In genomic region chr1:89322621-89323020, GRCm38 (mm10) we compare ENCODE assay signal across 14 mouse cellular contexts.
DNase-seq lines count a peak whose midpoint lies in the region; ATAC-seq and TF ChIP-seq lines count a peak whose summit lies in the region.
"Had no signal": no experiment of that assay in that cellular context is flagged by ENCODE, and none has a peak within 500 bp of the region (broad histone marks: within the 10 kb centered on the region; RNA-seq: fewer than 3 reads in every experiment).

No protein-coding gene starts in this region.

- H3K27me3 ChIP-seq in kidney, embryonic 16.5 days (ENCODE audit: insufficient read depth, low read length), result no peaks in the 10 kb centered on the region
- H3K27me3 ChIP-seq in kidney, embryonic 14.5 days (ENCODE audit: control insufficient read depth, insufficient read depth, low read length), result no peaks in the 10 kb centered on the region
- H3K27me3 ChIP-seq in heart, embryonic 11.5 days (ENCODE audit: control insufficient read depth, insufficient read depth, low read length), result no peaks in the 10 kb centered on the region
- H3K27me3 ChIP-seq in hindbrain, postnatal 0 days (ENCODE audit: insufficient read depth, low read length), result no peaks in the 10 kb centered on the region; the same call in 1 of the 2 replicates
- H3K27me3 ChIP-seq: embryonic facial prominence, embryonic 12.5 days; hindbrain, embryonic 15.5 days had no signal

- no peak overlapping the region for H3K9ac ChIP-seq in kidney, embryonic 16.5 days (replicated peaks; ENCODE audit: low read length)
- no peak overlapping the region for H3K9ac ChIP-seq in kidney, embryonic 14.5 days (ENCODE audit: low read depth, low read length)
- no peak overlapping the region for H3K9ac ChIP-seq in heart, embryonic 11.5 days (ENCODE audit: low read depth, low read length)
- no peak overlapping the region for H3K9ac ChIP-seq in hindbrain, postnatal 0 days (replicated peaks; ENCODE audit: low read length)
- H3K9ac ChIP-seq: embryonic facial prominence, embryonic 12.5 days; forebrain, postnatal 0 days; hindbrain, embryonic 15.5 days had no signal

- no peaks in the 10 kb centered on the region for H3K36me3 ChIP-seq in kidney, embryonic 16.5 days (ENCODE audit: insufficient read depth, low read length)
- H3K36me3 ChIP-seq in kidney, embryonic 14.5 days (ENCODE audit: control insufficient read depth, insufficient read depth, low read length), result no peaks in the 10 kb centered on the region
- H3K36me3 ChIP-seq in heart, embryonic 11.5 days (ENCODE audit: control insufficient read depth, insufficient read depth, low read length), result no peaks in the 10 kb centered on the region
- no peaks in the 10 kb centered on the region for H3K36me3 ChIP-seq in hindbrain, postnatal 0 days (ENCODE audit: insufficient read depth, low read length)
- H3K36me3 ChIP-seq: embryonic facial prominence, embryonic 12.5 days; hindbrain, embryonic 15.5 days had no signal

- no peaks in the 10 kb centered on the region for H3K9me3 ChIP-seq in kidney, embryonic 16.5 days (ENCODE audit: low read length)
- no peaks in the 10 kb centered on the region for H3K9me3 ChIP-seq in kidney, embryonic 14.5 days (ENCODE audit: control insufficient read depth, low read length)
- no peaks in the 10 kb centered on the region for H3K9me3 ChIP-seq in heart, embryonic 11.5 days (replicated peaks; ENCODE audit: control insufficient read depth, low read length)
- no peaks in the 10 kb centered on the region for H3K9me3 ChIP-seq in hindbrain, postnatal 0 days (ENCODE audit: low read length)
- H3K9me3 ChIP-seq: embryonic facial prominence, embryonic 12.5 days; hindbrain, embryonic 15.5 days had no signal

- H3K4me1 ChIP-seq in kidney, embryonic 16.5 days (ENCODE audit: insufficient read depth, low read length), result 0 out of 2 replicates have a peak, but pooled peaks cover 3% of the 10 kb centered on the region
- no peaks in the 10 kb centered on the region for H3K4me1 ChIP-seq in kidney, embryonic 14.5 days (ENCODE audit: control insufficient read depth, insufficient read depth, low read length)
- no peaks in the 10 kb centered on the region for H3K4me1 ChIP-seq in heart, embryonic 11.5 days (ENCODE audit: control insufficient read depth, insufficient read depth, low read length)
- H3K4me1 ChIP-seq in hindbrain, postnatal 0 days (ENCODE audit: insufficient read depth, low read length), result no peaks in the 10 kb centered on the region
- H3K4me1 ChIP-seq: embryonic facial prominence, embryonic 12.5 days; hindbrain, embryonic 15.5 days had no signal

- ATAC-seq in kidney, embryonic 16.5 days (ENCODE audit: low FRiP score, low TSS enrichment), result no peak
- ATAC-seq in kidney, embryonic 14.5 days (ENCODE audit: low FRiP score, low TSS enrichment), result no peak
- ATAC-seq in heart, embryonic 11.5 days (replicated peaks; ENCODE audit: insufficient number of reproducible peaks, low FRiP score, low TSS enrichment), result no peak
- ATAC-seq in monocyte, adult 5-6 weeks (replicated peaks; ENCODE audit: insufficient number of reproducible peaks, low FRiP score, low TSS enrichment, poor library complexity, severe bottlenecking), result no peak
- no peak for ATAC-seq in hindbrain, postnatal 0 days
- ATAC-seq: forebrain, postnatal 0 days; midbrain, embryonic 16.5 days had no signal

- TF ChIP-seq CTCF in hindbrain, postnatal 0 days (IDR thresholded peaks at IDR 0.05; ENCODE audit: low read depth), result no peak

- DNase-seq in heart, postnatal 14 days, result peak; percentile 12 to 19
- peak; percentile 59 for DNase-seq in lung, postnatal 36 days
- DNase-seq in hindbrain, postnatal 0 days (ENCODE audit: low spot score), result no peak
- DNase-seq: cerebellum, adult 11-12 months; right cerebral cortex, postnatal 25 days had no signal

- no peak overlapping the region for H3K4me3 ChIP-seq in kidney, embryonic 16.5 days (ENCODE audit: low read length)
- H3K4me3 ChIP-seq in kidney, embryonic 14.5 days (ENCODE audit: low read length), result no peak overlapping the region
- H3K4me3 ChIP-seq in heart, embryonic 11.5 days (ENCODE audit: low read depth, low read length), result no peak overlapping the region
- H3K4me3 ChIP-seq in hindbrain, postnatal 0 days (ENCODE audit: low read length), result no peak overlapping the region
- H3K4me3 ChIP-seq: embryonic facial prominence, embryonic 12.5 days; hindbrain, embryonic 15.5 days had no signal

- 62% methylated on average over 4 of the region's 4 CpGs for WGBS in kidney, embryonic 16.5 days
- WGBS in kidney, embryonic 14.5 days, result 62% methylated on average over 4 of the region's 4 CpGs
- 55% methylated on average over 4 of the region's 4 CpGs for WGBS in heart, embryonic 11.5 days (ENCODE audit: insufficient replicate concordance)
- 69% methylated on average over 4 of the region's 4 CpGs for WGBS in hindbrain, postnatal 0 days

- H3K4me2 ChIP-seq in kidney, embryonic 16.5 days (replicated peaks; ENCODE audit: low read depth, low read length), result no peak overlapping the region
- no peak overlapping the region for H3K4me2 ChIP-seq in kidney, embryonic 14.5 days (replicated peaks; ENCODE audit: low read depth, low read length)
- no peak overlapping the region for H3K4me2 ChIP-seq in heart, embryonic 11.5 days
- H3K4me2 ChIP-seq in hindbrain, postnatal 0 days (ENCODE audit: low read depth, low read length), result no peak overlapping the region
- H3K4me2 ChIP-seq: embryonic facial prominence, embryonic 12.5 days; hindbrain, embryonic 15.5 days; liver, embryonic 11.5 days had no signal

- intact Hi-C loops in heart, postnatal 14 days (cut with DNase I), result loop anchor here (2.0 to 5.0 kb wide), 3 partner anchors 85 to 310 kb away; no protein-coding TSS in a partner anchor

- 0 out of 2 replicates have a peak overlapping the region, but pooled peaks have one; percentile 3 for H3K27ac ChIP-seq in kidney, embryonic 16.5 days (ENCODE audit: low read length)
- no peak overlapping the region for H3K27ac ChIP-seq in kidney, embryonic 14.5 days (ENCODE audit: low read depth, low read length)
- H3K27ac ChIP-seq in heart, embryonic 11.5 days (ENCODE audit: low read depth, low read length), result peak overlapping the region; percentile 54; the same call in 1 of the 2 replicates
- no peak overlapping the region for H3K27ac ChIP-seq in hindbrain, postnatal 0 days
- H3K27ac ChIP-seq: embryonic facial prominence, embryonic 12.5 days; hindbrain, embryonic 15.5 days had no signal

Comparison
In these comparisons a context has a peak if more than half of its experiments do, and no peak if none do; other contexts are left out.
1. H3K27ac ChIP-seq: peak in kidney, embryonic 16.5 days (single experiment) and heart, embryonic 11.5 days (single experiment); none in kidney, embryonic 14.5 days (single experiment) and hindbrain, postnatal 0 days (single experiment).